Mouse (Mus musculus) MN1 (cell line): Measurements from ENCODE around the gene Cdc42ep1.
"Not testable (repeated sequence)": the region's sequence is repeated elsewhere in the genome, so short reads cannot be mapped to it uniquely, and the experiment has no call there.

Experiments
- DNase-seq: peaks from one replicate; pipeline ENCODE4 v3.0.0-alpha.2; 2016; ENCODE audit warnings: low spot score

Cdc42ep1 gene

DNA sequence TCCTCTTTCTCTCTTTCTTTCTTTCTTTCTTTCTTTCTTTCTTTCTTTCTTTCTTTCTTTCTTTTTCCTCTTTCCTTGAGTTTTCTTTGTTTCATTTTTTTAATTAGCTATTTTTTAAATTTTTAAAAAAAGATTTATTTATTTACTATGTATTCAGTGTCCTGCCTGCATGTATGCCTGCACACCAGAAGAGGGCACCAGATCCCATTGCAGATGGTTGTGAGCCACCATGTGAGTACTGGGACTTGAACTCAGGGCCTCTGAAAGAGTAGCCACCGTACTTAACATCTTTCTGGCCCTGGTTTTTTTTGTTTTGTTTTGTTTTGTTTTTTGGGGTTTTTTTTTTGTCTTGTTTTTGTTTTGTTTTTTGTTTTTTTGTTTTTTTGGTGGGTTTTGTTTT lies 12.8 kb upstream of the Cdc42ep1 start:
- no peak for DNase-seq

GRCm38 (mm10) chr15:78830742-78831719 lies 11.4 kb upstream of the Cdc42ep1 start:
- no peak for DNase-seq

- DNase-seq = no peak
These were observed 10.4 kb upstream of the Cdc42ep1 start for GRCm38 (mm10) chr15:78831720-78832657.

GRCm38 (mm10) chr15:78832701-78833123 lies 9.7 kb upstream of the Cdc42ep1 start:
- peak; percentile 93 for DNase-seq

GRCm38 (mm10) chr15:78833582-78833981 lies 8.8 kb upstream of the Cdc42ep1 start:
- DNase-seq = peak; percentile 31

- DNase-seq = peak; percentile 62
These were observed 8.0 kb upstream of the Cdc42ep1 start for GRCm38 (mm10) chr15:78834233-78835005.

GRCm38 (mm10) chr15:78835200-78836085 lies 7.0 kb upstream of the Cdc42ep1 start:
- DNase-seq = peak; percentile 70

GRCm38 (mm10) chr15:78836086-78836621 lies 6.3 kb upstream of the Cdc42ep1 start:
- peak; percentile 90 for DNase-seq

DNA sequence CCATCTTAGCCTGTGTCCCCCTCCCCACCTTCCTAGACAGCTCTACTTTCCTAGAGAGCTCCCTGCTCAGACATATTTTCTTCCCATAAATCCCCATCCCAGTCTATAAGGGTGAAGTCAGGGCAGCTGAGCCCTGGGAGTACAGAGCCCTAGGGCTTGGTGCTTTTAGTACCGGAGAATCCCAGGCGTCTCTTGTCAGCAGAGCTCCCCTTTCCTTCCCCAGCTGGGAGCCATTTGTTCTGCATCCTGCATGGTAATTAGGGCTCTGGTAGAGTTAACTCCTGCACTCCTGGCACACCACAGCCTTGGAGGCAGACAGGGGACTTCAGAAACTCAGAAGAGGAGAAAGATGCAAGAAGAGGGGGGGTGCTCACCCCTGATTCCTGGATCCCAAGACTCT lies 2.7 kb upstream of the Cdc42ep1 start:
- peak; percentile 64 for DNase-seq

DNA sequence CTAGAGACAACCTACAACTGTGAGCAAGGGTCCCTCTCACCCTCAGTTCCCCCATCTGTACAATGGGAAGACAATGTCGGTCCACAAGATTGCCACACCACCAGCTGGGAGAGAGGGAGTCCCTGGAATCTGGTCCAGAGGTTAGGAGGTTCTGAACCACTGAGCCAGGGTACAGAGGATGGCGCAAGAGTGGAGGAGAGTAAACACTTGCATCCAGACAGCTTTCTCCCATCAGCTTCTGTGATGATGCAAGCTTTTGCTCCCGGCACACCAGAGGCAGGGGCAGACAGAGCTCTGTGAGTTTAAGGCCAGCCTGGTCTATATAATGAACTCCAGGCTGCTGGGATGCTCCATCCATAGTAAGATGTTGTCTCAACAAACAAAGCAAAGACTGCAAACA lies 2.2 kb upstream of the Cdc42ep1 start:
- no peak for DNase-seq

DNA sequence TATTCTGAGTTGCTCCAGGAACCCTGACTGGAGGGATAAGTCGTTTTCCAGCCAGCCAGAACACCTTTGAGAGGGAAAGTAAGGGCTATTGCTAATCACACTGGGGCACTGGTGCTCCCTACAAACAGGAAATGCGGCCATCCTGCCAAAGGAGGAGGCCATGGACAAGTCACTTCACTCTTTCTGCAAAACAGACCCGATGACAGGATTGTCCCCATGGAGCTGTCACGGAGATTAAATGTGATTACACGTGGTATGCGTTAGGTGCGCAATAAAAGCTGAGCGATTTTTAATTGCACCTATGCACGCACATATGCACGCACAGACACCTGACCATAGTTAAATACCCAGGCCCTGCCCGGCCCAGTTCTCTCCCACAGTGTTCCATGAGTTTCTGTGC lies 1.7 kb upstream of the Cdc42ep1 start:
- DNase-seq = no peak

GRCm38 (mm10) chr15:78841161-78841790 lies 1.1 kb upstream of the Cdc42ep1 start:
- DNase-seq = no peak

DNA sequence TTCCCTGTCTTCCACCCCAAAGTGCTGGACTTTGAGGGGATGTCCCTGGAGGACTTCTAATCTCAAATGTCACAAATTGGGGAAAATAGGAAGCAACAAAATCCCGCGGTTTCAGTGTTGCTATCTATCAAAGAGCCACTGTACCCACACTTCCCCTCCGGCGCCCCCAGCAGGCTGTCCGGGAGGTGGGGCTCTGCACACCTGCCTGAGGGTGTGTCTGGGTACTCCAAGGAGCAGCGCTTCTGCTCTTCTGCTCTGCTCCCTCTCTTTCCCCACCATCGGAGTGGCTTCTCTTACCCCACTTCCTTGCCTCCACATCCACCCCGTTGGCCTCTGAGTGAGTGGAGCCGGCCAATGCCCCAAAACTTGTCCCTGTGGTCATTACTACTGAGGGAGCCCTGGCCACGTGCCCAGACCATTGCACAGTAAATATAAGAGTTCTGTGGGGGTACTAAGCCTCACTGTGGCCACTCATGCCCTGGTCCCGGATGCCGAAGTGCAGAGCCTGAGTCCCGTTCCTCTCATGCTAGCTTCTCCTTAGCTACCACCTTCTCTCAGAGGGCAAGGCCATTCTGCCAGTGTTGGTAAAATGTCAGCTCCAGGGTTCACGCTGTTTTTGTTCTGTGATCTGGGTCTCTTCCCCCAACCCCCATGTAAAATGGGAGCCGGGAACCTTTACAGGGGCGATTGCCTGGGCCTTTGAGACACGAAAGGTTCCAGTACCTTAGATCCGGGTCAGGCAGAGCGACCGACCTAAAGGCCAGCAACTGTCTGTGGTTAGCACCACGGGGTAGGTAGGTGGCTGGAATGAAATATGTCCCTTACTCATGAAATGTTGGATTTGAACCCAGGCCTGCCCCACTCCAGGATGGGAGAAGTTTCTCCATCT lies 1.4 kb downstream of the Cdc42ep1 start:
- DNase-seq = no peak

DNA sequence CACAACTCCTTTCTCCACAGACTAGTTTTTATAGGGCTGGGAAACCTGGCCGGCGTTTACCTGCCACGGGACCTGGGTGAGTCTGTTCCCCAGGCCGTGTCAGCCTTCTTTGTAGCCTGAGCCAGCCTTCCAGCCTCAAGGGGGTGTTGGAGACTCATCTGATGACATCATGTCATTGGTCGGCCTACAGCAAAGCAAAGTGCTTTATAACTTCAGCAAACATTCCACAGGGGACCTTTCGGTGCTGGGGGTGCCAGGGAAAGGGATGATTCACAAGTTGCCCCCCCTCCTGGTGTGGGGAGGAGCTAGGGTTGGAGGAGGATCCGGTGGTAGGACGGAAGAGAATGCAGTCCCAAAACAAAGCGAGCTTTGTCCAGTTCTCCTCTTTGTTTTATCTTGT lies 2.4 kb downstream of the Cdc42ep1 start:
- peak; percentile 77 for DNase-seq

- peak; percentile 48 for DNase-seq
These were observed 2.9 kb downstream of the Cdc42ep1 start for GRCm38 (mm10) chr15:78845321-78845720.

DNA sequence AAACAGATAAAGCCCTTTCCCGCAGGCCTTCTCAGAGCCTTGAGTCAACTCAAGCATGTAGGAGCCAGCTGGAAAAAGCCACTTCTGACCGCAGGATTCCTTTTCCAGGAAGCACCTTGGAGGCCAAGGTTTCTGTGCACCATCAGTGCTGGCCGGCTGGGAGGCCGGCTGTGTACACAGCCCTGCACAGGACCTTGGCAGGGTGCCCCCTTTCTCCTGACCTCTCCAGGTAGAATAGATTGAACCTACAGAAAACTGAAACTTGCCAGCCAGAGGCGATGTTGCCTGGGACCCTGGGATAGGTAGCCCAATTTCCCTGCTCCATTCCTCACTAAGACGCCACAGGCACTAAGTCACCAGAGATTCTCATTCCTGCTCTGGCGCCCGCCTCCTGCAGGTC lies 3.4 kb downstream of the Cdc42ep1 start:
- DNase-seq = peak; percentile 40

- DNase-seq = no peak
These were observed 3.9 kb downstream of the Cdc42ep1 start for GRCm38 (mm10) chr15:78846352-78846751.

DNA sequence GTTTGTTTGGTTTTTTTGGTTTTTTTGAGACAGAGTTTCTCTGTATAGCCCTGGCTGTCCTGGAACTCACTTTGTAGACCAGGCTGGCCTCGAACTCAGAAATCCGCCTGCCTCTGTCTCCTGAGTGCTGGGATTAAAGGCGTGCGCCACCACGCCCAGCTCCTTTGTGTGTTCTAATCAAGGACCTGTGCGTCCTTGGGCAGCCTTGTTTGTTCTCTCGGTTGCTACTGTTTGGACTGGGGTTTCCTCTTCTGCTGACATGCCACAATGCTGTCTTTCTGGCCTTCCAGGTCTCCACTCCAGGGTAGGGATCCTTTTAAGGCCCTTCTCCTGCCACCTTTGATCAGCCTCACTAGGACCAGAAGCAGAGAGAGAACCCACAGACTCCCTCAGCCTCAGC lies 4.4 kb downstream of the Cdc42ep1 start:
- not testable (repeated sequence) for DNase-seq

GRCm38 (mm10) chr15:78848467-78848866 lies 6.0 kb downstream of the Cdc42ep1 start:
- DNase-seq = peak; percentile 89
